In the genomic region with DNA sequence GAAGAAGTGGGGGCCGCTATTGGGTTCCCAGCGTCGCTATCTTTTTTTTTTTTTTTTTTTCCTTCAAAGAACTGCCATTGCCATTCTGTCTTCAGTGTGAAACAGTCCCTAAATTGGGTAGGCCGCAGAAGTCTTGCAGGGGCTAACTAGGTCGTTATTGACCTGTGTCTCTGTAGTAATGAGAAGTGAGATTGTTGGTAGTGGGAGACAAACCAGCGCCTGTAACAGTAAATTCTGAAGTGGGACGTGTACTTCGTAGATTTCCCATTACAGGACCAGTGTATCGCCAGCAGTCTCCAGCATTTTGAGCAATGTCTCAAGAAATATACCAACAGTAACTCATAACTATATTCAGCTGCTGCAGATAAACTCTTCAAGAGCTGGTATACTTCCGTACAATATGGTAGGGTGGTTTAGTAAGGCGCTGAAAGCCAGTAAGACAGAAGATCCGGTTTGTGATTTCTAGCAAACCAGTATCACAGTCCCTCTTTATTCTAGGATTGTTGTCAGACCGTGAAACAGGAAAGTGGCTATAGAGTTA, we compare ENCODE assay signal across 8 mouse cellular contexts. TPM values are rescaled to one million over a fixed set of nuclear protein-coding genes. Genes with fewer than 3 reads are reported as not detected.
DNase-seq lines count a peak whose midpoint lies in the region; ATAC-seq lines count a peak whose summit lies in the region.

No protein-coding gene starts in this region.

- under 1% methylated on average over 13 of the region's 13 CpGs for WGBS in kidney, embryonic 16.5 days
- 3% methylated on average over 13 of the region's 13 CpGs for WGBS in forebrain, embryonic 13.5 days
- WGBS in liver, embryonic 16.5 days (ENCODE audit: insufficient replicate concordance) = under 1% methylated on average over 13 of the region's 13 CpGs

- H3K36me3 ChIP-seq in kidney, embryonic 16.5 days (ENCODE audit: insufficient read depth, low read length) = peaks cover 11% of the 10 kb centered on the region
- peaks cover 13% of the 10 kb centered on the region for H3K36me3 ChIP-seq in forebrain, embryonic 13.5 days (ENCODE audit: poor library complexity, severe bottlenecking)
- peaks cover 7% of the 10 kb centered on the region for H3K36me3 ChIP-seq in liver, embryonic 16.5 days (ENCODE audit: control insufficient read depth, insufficient read depth)

- peak overlapping the region; percentile 94 for H3K27ac ChIP-seq in kidney, embryonic 16.5 days (ENCODE audit: low read length)
- no peak overlapping the region for H3K27ac ChIP-seq in forebrain, embryonic 13.5 days
- peak overlapping the region; percentile 89 for H3K27ac ChIP-seq in liver, embryonic 16.5 days (ENCODE audit: low read length)

- no peaks in the 10 kb centered on the region for H3K27me3 ChIP-seq in kidney, embryonic 16.5 days (ENCODE audit: insufficient read depth, low read length)
- no peaks in the 10 kb centered on the region for H3K27me3 ChIP-seq in forebrain, embryonic 13.5 days
- H3K27me3 ChIP-seq in liver, embryonic 16.5 days (ENCODE audit: control insufficient read depth, insufficient read depth, low read depth, low read length) = no peaks in the 10 kb centered on the region

- no peaks in the 10 kb centered on the region for H3K9me3 ChIP-seq in kidney, embryonic 16.5 days (ENCODE audit: low read length)
- no peaks in the 10 kb centered on the region for H3K9me3 ChIP-seq in forebrain, embryonic 13.5 days (replicated peaks)
- no peaks in the 10 kb centered on the region for H3K9me3 ChIP-seq in liver, embryonic 16.5 days (replicated peaks; ENCODE audit: control insufficient read depth, low read length)

- peaks cover 12% of the 10 kb centered on the region; the same call in 1 of the 2 replicates for H3K4me1 ChIP-seq in kidney, embryonic 16.5 days (ENCODE audit: insufficient read depth, low read length)
- peaks cover 27% of the 10 kb centered on the region for H3K4me1 ChIP-seq in forebrain, embryonic 13.5 days
- H3K4me1 ChIP-seq in liver, embryonic 16.5 days (ENCODE audit: control insufficient read depth, low read depth, low read length) = peaks cover 8% of the 10 kb centered on the region

- peak overlapping the region; percentile 100 for H3K9ac ChIP-seq in kidney, embryonic 16.5 days (replicated peaks; ENCODE audit: low read length)
- peak overlapping the region; percentile 100 for H3K9ac ChIP-seq in forebrain, embryonic 13.5 days
- peak overlapping the region; percentile 100 for H3K9ac ChIP-seq in liver, embryonic 16.5 days (ENCODE audit: low read depth, low read length)

- DNase-seq in kidney, postnatal 4 days = no peak
- peak; percentile 54 for DNase-seq in MEL-GATA-1-ER (ENCODE audit: extremely low read depth, low read depth)
- no peak for DNase-seq in urinary bladder, postnatal 4 days (ENCODE audit: low spot score in 2 of 2)
- no peak for DNase-seq in right cerebral cortex, adult 18-20 months
- DNase-seq in right cerebral cortex, postnatal 10 days (ENCODE audit: low spot score in 2 of 2) = no peak

- H3K4me3 ChIP-seq in kidney, embryonic 16.5 days (ENCODE audit: low read length) = peak overlapping the region; percentile 100
- H3K4me3 ChIP-seq in forebrain, embryonic 13.5 days = peak overlapping the region; percentile 100
- peak overlapping the region; percentile 100 for H3K4me3 ChIP-seq in liver, embryonic 16.5 days (ENCODE audit: low read depth, low read length)

- peak overlapping the region; percentile 67 for H3K4me2 ChIP-seq in kidney, embryonic 16.5 days (replicated peaks; ENCODE audit: low read depth, low read length)
- H3K4me2 ChIP-seq in forebrain, embryonic 13.5 days = peak overlapping the region; percentile 87
- peak overlapping the region; percentile 67 for H3K4me2 ChIP-seq in liver, embryonic 16.5 days (ENCODE audit: low read depth, low read length)

- no peak for ATAC-seq in kidney, embryonic 16.5 days (ENCODE audit: low FRiP score, low TSS enrichment)
- ATAC-seq in forebrain, embryonic 13.5 days = no peak
- ATAC-seq in liver, embryonic 16.5 days (ENCODE audit: low read depth) = no peak

RNA-seq across cellular contexts. Expression of gene Ssb, which starts 0.8 kb away (rescaled TPM):
- polyA plus RNA-seq in kidney, embryonic 16.5 days (2015; fragmentation: Nextera tagmentation; extraction: Ambion mirVana) = 296 and 313 TPM in 2 replicates
- 400 and 426 TPM in 2 replicates for polyA plus RNA-seq in forebrain, embryonic 13.5 days (2015; fragmentation: Nextera tagmentation; extraction: Ambion mirVana)
- 103 and 116 TPM in 2 replicates for polyA plus RNA-seq in liver, embryonic 16.5 days (2015; fragmentation: Nextera tagmentation; extraction: Ambion mirVana)

RNA-seq across cellular contexts. Expression of gene Mettl5, which starts 23.2 kb away (rescaled TPM):
- polyA plus RNA-seq in kidney, embryonic 16.5 days (2015; fragmentation: Nextera tagmentation; extraction: Ambion mirVana) = 38.3 and 39.9 TPM in 2 replicates
- 36.2 and 40.6 TPM in 2 replicates for polyA plus RNA-seq in forebrain, embryonic 13.5 days (2015; fragmentation: Nextera tagmentation; extraction: Ambion mirVana)
- polyA plus RNA-seq in liver, embryonic 16.5 days (2015; fragmentation: Nextera tagmentation; extraction: Ambion mirVana) = 23.5 and 29.7 TPM in 2 replicates

RNA-seq across cellular contexts. Expression of gene Ubr3, which starts 34.9 kb away (rescaled TPM):
- polyA plus RNA-seq in kidney, embryonic 16.5 days (2015; fragmentation: Nextera tagmentation; extraction: Ambion mirVana) = 12.7 and 14.1 TPM in 2 replicates
- polyA plus RNA-seq in forebrain, embryonic 13.5 days (2015; fragmentation: Nextera tagmentation; extraction: Ambion mirVana) = 14.2 and 15.7 TPM in 2 replicates
- 4.8 and 5.6 TPM in 2 replicates for polyA plus RNA-seq in liver, embryonic 16.5 days (2015; fragmentation: Nextera tagmentation; extraction: Ambion mirVana)

RNA-seq across cellular contexts. Expression of gene Klhl23, which starts 40.4 kb away (rescaled TPM):
- 29.9 and 31.5 TPM in 2 replicates for polyA plus RNA-seq in kidney, embryonic 16.5 days (2015; fragmentation: Nextera tagmentation; extraction: Ambion mirVana)
- 45.2 and 49.5 TPM in 2 replicates for polyA plus RNA-seq in forebrain, embryonic 13.5 days (2015; fragmentation: Nextera tagmentation; extraction: Ambion mirVana)
- 19.6 and 22.4 TPM in 2 replicates for polyA plus RNA-seq in liver, embryonic 16.5 days (2015; fragmentation: Nextera tagmentation; extraction: Ambion mirVana)
